Mouse (Mus musculus) natural killer cell, adult 2 months (primary cell): ENCODE measurements around the gene C4bp.
"Not testable (repeated sequence)": the region's sequence is repeated elsewhere in the genome, so short reads cannot be mapped to it uniquely, and the experiment has no call there.

ENCODE experiments used
- DNase-seq, 2 experiments: peaks; one replicate each; pipeline ENCODE4 v3.0.0; 2022; ENCODE audit warnings: low spot score in 2 of 2

The C4bp gene

GRCm38 (mm10) chr1:130661454-130661853, at the start of gene C4bp:
Gene C4bp, minus strand, starts transcription at chr1:130661632.
- no peak for DNase-seq

GRCm38 (mm10) chr1:130710283-130711080, 49.0 kb upstream of the C4bp start:
- no peak for DNase-seq

- DNase-seq: no peak
Measured at GRCm38 (mm10) chr1:130703613-130704012, 42.2 kb upstream of the C4bp start.

- DNase-seq: no peak
Measured at GRCm38 (mm10) chr1:130701976-130702375, 40.5 kb upstream of the C4bp start.

- no peak for DNase-seq
Measured at GRCm38 (mm10) chr1:130699937-130700633, 38.7 kb upstream of the C4bp start.

- DNase-seq: no peak
Measured at GRCm38 (mm10) chr1:130698601-130699000, 37.2 kb upstream of the C4bp start.

- no peak for DNase-seq
Measured at GRCm38 (mm10) chr1:130683905-130684304, 22.5 kb upstream of the C4bp start.

- DNase-seq: no peak
Measured at GRCm38 (mm10) chr1:130681656-130682413, 20.4 kb upstream of the C4bp start.

GRCm38 (mm10) chr1:130681075-130681474, 19.6 kb upstream of the C4bp start:
- DNase-seq: no peak

- DNase-seq: no peak
Measured at GRCm38 (mm10) chr1:130678551-130678950, 17.1 kb upstream of the C4bp start.

GRCm38 (mm10) chr1:130663576-130663975, 2.1 kb upstream of the C4bp start:
- not testable (repeated sequence) for DNase-seq

- DNase-seq: not testable (repeated sequence)
Measured at GRCm38 (mm10) chr1:130659641-130660040, 1.8 kb downstream of the C4bp start.

- DNase-seq: no peak
Measured at GRCm38 (mm10) chr1:130644103-130644502, 17.3 kb downstream of the C4bp start.

- DNase-seq: no peak
Measured at GRCm38 (mm10) chr1:130640967-130641366, 20.5 kb downstream of the C4bp start.

GRCm38 (mm10) chr1:130633761-130634410, 27.5 kb downstream of the C4bp start:
- peak; percentile 65 to 86 for DNase-seq

- DNase-seq: peak in 1 of 2 experiments; percentile 5
Measured at GRCm38 (mm10) chr1:130633316-130633715, 28.1 kb downstream of the C4bp start.

GRCm38 (mm10) chr1:130629521-130629920, 31.9 kb downstream of the C4bp start, which contains the start of gene Zp3r:
Gene Zp3r, minus strand, starts transcription at chr1:130629621.
- DNase-seq: no peak

GRCm38 (mm10) chr1:130596291-130596690, 65.1 kb downstream of the C4bp start:
- DNase-seq: no peak

GRCm38 (mm10) chr1:130588659-130589058, 72.8 kb downstream of the C4bp start:
- DNase-seq: no peak
